Mouse (Mus musculus) heart, adult 2 months (tissue): ENCODE results near the gene Adgrg3.

ENCODE experiments used
- CTCF ChIP-seq: fragments of 200-600 bp; IDR thresholded peaks from 2 replicates; pipeline ENCODE4 v1.8.1; 2022; ENCODE audit warnings: antibody characterized with exemption, mild to moderate bottlenecking, moderate library complexity
- POLR2A ChIP-seq: fragments of 200-500 bp; IDR thresholded peaks from 2 replicates; pipeline ENCODE4 v1.6.1; 2011; ENCODE audit warnings: mild to moderate bottlenecking, low read depth, low read length, control low read depth; ENCODE audit not compliant: insufficient read depth

DNA sequence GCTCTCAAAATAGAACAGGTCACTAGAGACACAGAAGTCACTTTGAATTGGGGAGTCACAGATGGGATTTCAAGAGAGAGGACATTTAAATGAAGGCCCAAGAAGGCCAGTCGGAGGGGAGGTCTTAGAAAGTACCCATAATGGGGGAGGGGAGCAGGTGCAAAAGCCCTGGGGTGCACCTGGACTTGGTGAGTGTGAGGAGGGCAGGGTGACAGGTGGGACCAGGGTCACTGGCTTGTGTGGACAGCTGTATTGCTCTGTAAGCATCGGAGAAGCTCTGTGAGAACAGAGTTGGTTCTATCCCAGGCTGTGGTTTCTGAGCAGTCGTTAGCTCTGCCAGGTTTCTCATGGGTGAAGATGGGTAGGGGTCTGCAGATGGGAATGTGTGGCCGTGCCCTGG is 25.5 kb upstream of the Adgrg3 start:
- no peak for TF ChIP-seq CTCF
- TF ChIP-seq POLR2A, result no peak
